Mouse (Mus musculus) thymus, adult 18-20 months (tissue): ENCODE measurements around the gene Zfp108.
A peak's percentile ranks its signal among the peaks of the same experiment; 100 is the strongest.
"Not testable (repeated sequence)": the region's sequence is repeated elsewhere in the genome, so short reads cannot be mapped to it uniquely, and the experiment has no call there.

Source experiments
- DNase-seq, 2 experiments: peaks; one replicate each; pipeline ENCODE4 v3.0.0; 2022; ENCODE audit warnings: mixed read lengths in 2 of 2

The Zfp108 gene

GRCm38 (mm10) chr7:24254633-24255474 is at the start of gene Zfp108:
Zfp108 (plus strand) TSS chr7:24254794.
- peak; percentile 26 to 54 for DNase-seq

- no peak for DNase-seq
Measured at GRCm38 (mm10) chr7:24207488-24208261, 46.9 kb upstream of the Zfp108 start.

DNA sequence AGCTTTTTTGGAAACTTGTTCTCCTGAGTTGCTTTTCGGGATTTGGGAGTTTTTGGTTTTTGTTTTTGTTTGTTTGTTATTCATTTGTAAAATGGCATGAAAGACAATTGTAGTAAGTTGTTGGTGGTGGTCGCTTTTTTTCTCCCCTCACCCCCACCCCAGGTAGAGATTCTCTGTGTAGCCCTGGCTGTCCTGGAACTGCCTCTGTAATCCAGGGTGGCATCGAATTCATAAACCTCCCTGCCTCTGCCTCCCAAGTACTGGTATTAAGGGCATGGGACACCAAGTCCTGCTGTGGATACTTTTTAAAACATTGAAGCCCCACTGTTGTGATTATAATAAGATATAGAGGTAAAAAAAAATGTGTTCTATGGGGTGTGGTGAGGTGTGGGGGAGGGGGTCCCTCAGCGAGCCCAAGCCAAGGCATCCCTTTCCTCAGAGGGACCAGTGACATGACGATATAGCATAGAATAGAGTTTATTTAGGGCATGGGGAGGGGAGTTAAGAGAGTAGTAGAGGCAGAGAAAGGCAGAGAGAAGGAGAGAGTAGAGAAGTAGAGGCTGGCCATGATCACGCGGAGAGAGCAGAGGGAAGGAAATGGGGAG is 46.2 kb upstream of the Zfp108 start:
- no peak for DNase-seq

- DNase-seq: no peak
Measured at GRCm38 (mm10) chr7:24210296-24210695, 44.3 kb upstream of the Zfp108 start.

- DNase-seq: no peak
Measured at GRCm38 (mm10) chr7:24211343-24211742, 43.3 kb upstream of the Zfp108 start, which contains the start of gene Zfp111. Zfp111 (minus strand) TSS chr7:24211443.

GRCm38 (mm10) chr7:24237040-24237791 is 17.4 kb upstream of the Zfp108 start, which contains the start of gene Zfp109:
Zfp109 (minus strand) TSS chr7:24237560.
- DNase-seq: peak; percentile 32 to 45

- no peak for DNase-seq
Measured at GRCm38 (mm10) chr7:24253779-24254615, 597 bp upstream of the Zfp108 start.

DNA sequence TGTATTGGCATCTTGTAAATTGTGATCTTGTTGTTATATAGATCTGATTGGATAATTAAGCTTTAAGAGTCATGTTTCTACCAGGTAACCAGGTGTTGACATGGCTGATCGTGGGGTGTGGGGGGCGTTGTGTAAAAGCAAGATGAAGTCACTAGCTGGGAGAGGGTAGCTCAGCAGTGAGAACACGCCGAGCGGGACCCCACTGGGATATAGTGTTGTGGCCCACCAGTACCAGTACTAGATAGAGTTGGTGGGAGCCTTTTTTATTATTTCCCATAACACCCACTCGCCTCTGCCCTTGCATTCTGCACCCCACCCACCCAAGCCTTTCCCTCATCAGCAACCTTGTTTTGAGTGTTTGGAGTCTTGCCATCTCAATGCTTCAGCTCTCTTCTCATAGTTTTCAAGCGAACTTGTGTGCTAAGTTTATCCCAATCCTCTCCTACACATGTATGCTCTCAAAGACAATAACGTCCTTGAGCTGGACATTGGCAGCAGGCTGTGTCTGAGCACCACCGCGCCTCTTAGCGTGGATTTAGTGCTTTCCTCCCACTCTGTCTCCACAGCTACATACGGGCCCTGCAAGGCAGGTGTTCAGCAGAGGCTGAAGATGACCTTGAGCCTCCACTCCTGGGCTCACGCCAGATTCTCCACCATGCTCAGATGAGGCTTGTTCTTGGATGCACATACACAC is 4.9 kb downstream of the Zfp108 start:
- DNase-seq: no peak

DNA sequence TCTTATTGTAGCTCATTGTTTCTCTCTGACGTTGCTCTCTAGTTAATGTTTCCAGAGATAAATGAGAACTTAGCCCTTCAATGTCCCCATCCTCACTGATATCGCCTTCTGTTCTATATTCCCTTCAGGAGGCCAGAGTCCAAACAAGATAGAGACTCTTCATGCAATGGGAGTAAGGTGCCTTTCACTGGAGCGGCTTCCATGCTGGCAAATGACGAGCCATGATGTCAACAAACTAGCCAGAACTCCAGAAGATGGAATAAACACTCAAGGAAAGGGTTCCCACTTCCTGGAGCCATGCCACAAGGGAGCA is 5.4 kb downstream of the Zfp108 start:
- DNase-seq: no peak

DNA sequence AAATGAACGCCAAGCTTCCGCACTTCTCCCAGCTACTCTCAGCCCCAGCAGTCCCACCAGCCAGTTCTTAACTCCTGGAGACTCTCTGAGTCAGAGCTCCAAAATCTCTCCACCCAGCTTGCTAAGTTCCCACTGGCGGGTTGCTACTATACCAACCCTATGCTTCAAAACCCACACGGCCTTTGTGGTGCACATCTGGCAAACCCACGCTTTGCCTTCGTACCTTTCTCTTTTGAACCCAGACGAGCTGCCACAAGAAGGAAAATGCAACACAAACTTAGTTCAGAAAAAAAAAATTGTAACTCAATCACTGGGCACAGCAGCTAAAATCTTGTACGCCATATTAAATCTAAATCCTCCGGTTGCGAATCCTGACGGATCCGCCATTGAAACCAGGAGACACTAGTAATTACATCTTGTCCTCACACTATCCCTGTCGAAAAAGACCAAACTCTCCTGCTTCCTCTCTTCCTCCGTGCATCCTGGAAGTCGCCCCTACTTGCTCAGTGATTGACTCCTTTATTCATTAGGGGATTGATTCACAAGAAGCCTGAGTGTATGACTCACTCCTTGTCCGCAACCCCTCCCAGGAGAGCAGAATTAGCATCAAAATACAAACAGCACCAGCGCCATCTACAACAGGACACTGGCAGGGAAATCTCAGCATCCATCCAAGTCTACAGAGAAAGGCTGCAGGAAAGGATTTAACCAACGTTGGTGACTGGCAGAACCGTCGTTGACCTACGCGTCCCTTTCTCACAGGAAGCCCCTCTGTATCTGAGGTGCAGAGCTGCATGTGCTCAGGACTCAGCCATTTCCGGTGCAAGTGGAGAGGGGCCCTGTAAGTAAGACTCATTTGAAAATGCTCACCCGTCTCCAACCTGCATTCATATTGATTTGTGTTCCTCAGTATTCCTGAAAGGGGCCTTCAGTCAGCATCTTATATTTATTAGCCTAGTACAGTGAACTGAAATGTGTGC is 13.9 kb downstream of the Zfp108 start:
- DNase-seq: peak in 1 of 2 experiments; percentile 23

GRCm38 (mm10) chr7:24269256-24269655 is 14.7 kb downstream of the Zfp108 start:
- DNase-seq: no peak

GRCm38 (mm10) chr7:24269667-24270287 is 15.2 kb downstream of the Zfp108 start:
- DNase-seq: no peak

DNA sequence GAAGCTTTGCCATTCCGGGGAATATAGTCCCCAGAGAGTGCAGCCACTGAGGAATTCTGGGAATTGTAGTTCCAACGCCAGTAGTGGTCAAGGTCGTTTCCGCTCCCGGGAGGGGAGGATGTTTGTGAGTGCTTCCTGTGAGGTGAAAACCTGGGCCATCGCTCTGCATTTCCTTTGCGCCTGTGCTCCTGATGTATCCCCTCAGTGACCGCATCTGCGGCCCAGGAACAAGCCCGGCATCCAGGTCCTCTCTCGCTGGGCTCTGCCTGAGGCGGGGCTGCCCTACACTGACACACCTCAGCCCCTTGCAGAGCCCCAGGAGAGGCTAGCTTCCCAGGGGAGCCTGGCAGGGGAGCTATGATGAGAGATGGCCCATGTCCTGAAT is 15.7 kb downstream of the Zfp108 start, which contains the start of gene Zfp93:
TSS of gene Zfp93 (plus strand) at position 133 of the 385 bp plus-strand sequence.
- peak; percentile 62 to 74 for DNase-seq

GRCm38 (mm10) chr7:24271191-24271590 is 16.6 kb downstream of the Zfp108 start:
- DNase-seq: no peak

- DNase-seq: no peak
Measured at GRCm38 (mm10) chr7:24274456-24274855, 19.9 kb downstream of the Zfp108 start.

DNA sequence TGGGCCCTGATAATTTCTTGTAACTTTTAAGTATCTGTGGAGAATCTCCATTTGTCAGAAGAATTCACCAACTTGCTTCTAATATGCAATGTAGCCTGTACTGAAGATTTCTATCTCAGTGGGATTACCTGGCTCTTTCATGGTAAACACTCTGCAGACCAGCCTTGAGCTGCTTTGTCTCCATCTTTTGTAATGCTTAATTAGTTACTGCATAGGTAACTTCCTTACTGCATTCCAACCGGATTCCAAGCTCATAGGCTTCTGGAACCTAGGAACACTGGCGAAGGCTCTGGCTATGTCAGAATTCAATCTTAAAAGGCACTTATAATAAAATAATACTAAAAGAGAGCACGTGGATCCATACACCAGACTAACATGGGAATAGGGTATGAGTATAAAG is 24.2 kb downstream of the Zfp108 start:
- DNase-seq: not testable (repeated sequence)

DNA sequence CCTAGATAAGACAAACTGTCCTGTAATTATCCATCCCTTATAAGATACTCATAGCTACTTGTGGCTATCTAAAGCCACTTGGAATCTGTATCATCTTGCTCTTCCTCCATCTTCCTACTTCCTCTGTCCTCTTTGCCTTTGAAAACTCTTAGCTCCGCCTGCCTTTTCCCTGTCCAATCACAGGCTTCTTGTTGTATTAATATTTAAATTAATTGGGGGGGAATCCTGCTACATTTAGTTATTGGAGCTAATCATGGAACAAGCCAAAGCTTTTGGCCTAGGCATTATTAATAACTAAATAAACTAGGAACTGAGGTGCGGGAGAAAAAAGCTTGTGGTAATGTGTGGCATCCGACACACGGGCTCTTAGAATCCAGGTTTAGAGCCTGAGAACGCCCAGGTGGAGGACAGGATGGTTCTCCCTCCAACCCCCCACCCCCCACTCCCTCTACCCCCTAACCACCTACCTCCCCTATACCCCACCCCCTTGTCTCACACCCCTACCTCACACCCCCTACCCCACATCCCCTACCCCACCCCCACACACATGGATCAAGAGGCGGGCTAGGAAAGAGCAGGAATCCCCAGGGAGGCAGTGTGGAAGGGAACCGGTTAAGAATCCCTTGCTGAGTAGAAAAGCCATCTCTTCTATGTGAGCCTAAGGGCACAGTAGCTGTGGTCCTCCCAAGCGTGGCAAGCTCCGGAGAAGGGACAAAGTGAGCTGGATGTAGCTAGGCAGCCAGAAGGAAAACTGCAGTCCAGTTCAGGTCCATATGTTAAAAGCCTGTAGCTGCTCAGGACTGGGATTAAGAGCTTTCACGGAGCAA is 25.6 kb downstream of the Zfp108 start:
- no peak for DNase-seq

- no peak for DNase-seq
Measured at GRCm38 (mm10) chr7:24280858-24281145, 26.2 kb downstream of the Zfp108 start.

DNA sequence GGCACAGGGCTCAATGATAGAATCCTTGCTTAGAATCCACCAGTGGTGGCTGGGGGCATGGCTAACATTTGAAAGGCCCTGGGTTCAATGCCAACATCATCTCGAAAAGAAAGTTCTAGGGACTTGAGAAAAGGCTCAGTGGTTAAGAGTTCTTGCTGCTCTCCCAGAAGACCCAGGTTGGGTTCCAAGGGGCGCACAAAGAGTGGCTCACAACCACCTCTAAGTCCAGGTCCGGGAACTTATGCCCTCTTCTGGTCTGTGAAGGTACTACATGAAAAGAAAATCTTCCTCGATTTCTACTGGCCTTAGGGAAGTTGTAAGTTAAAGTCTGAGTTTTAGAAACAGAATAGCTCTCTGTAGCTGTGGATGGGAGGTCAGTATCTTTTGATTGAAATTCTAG is 31.5 kb downstream of the Zfp108 start:
- DNase-seq: no peak
